Mouse (Mus musculus) MEL (cell line): Measurements from ENCODE around the gene Cfap77. TPM values are rescaled to one million over a fixed set of nuclear protein-coding genes. Genes with fewer than 3 reads are reported as not detected.

Experiments used
- DNase-seq: peaks from one replicate; pipeline ENCODE4 v3.0.0; 2011; ENCODE audit warnings: low read depth, low spot score
- H3K27ac ChIP-seq: 2 replicates; pipeline ENCODE4 v1.5.1; 2012; ENCODE audit warnings: low read depth, mild to moderate bottlenecking, control low read depth, low read length, moderate library complexity; ENCODE audit not compliant: control insufficient read depth
- H3K27me3 ChIP-seq, 2 experiments: fragments of 150-350 bp in 1 of 2; sonication (generic) in 1 of 2; 2 replicates each; pipeline ENCODE4 v1.6.1; 2012; ENCODE audit warnings: low read length in 2 of 2, mild to moderate bottlenecking in 2 of 2, improper control_type of control experiment in 1 of 2, moderate library complexity in 1 of 2; ENCODE audit not compliant: insufficient read depth in 2 of 2, control insufficient read depth in 1 of 2
- H3K36me3 ChIP-seq, 2 experiments: 2 replicates each; pipeline ENCODE4 v1.6.1; 2012 to 2014; ENCODE audit warnings: low read length in 2 of 2, improper control_type of control experiment in 1 of 2, inconsistent platforms in 1 of 2, mild to moderate bottlenecking in 1 of 2; ENCODE audit not compliant: insufficient read depth in 2 of 2, control insufficient read depth in 1 of 2
- H3K4me1 ChIP-seq, 2 experiments: fragments of 150-350 bp in 1 of 2; sonication (generic) in 1 of 2; 2 replicates each; pipeline ENCODE4 v1.6.1; 2012; ENCODE audit warnings: low read length in 2 of 2, improper control_type of control experiment in 1 of 2, mild to moderate bottlenecking in 1 of 2; ENCODE audit not compliant: insufficient read depth in 2 of 2, control insufficient read depth in 1 of 2
- H3K4me3 ChIP-seq, 2 experiments: fragments of 150-350 bp in 1 of 2; sonication (generic) in 1 of 2; 2 replicates each; pipeline ENCODE4 v1.5.1; 2012; ENCODE audit warnings: low read depth in 2 of 2, low read length in 2 of 2, mild to moderate bottlenecking in 2 of 2, moderate library complexity in 2 of 2, control low read depth in 1 of 2, improper control_type of control experiment in 1 of 2; ENCODE audit not compliant: control insufficient read depth in 1 of 2, insufficient read depth in 1 of 2
- H3K79me2 ChIP-seq: 2 replicates; pipeline ENCODE4 v1.6.1; 2012; ENCODE audit warnings: mild to moderate bottlenecking, low read length, moderate library complexity; ENCODE audit not compliant: control insufficient read depth, poor library complexity, insufficient read depth
- H3K9ac ChIP-seq: 2 replicates; pipeline ENCODE4 v1.6.1; 2012; ENCODE audit warnings: low read depth, mild to moderate bottlenecking, control low read depth, low read length, moderate library complexity; ENCODE audit not compliant: control insufficient read depth, poor library complexity, severe bottlenecking
- H3K9me3 ChIP-seq: fragments of 150-350 bp; sonication (generic); replicated peaks from 2 replicates; pipeline ENCODE4 v1.6.1; 2012; ENCODE audit warnings: mild to moderate bottlenecking, low read length, improper control_type of control experiment, moderate library complexity; ENCODE audit not compliant: insufficient read depth
- BHLHE40 ChIP-seq: IDR thresholded peaks from 2 replicates; pipeline ENCODE4 v1.6.1; 2012; ENCODE audit warnings: low read depth, mild to moderate bottlenecking, inconsistent platforms, low read length, improper control_type of control experiment, borderline replicate concordance
- CHD1 ChIP-seq: IDR thresholded peaks from 2 replicates; pipeline ENCODE4 v1.6.1; 2012; ENCODE audit warnings: low read depth, mild to moderate bottlenecking, inconsistent platforms, low read length, improper control_type of control experiment
- CTCF ChIP-seq, 3 experiments: IDR thresholded peaks in 2 of 3; conservative IDR thresholded peaks in 1 of 3; 2 replicates each; pipeline ENCODE4 v1.5.1; 2011 to 2012; ENCODE audit warnings: low read length in 3 of 3, low read depth in 2 of 3, mild to moderate bottlenecking in 2 of 3, improper control_type of control experiment in 1 of 3, inconsistent platforms in 1 of 3, mixed read lengths in 1 of 3, moderate library complexity in 1 of 3; ENCODE audit not compliant: control insufficient read depth in 1 of 3, insufficient read depth in 1 of 3, poor library complexity in 1 of 3, severe bottlenecking in 1 of 3
- E2F4 ChIP-seq: IDR thresholded peaks from 2 replicates; pipeline ENCODE4 v1.6.1; 2011; ENCODE audit warnings: low read depth, low read length, improper control_type of control experiment, borderline replicate concordance
- ELF1 ChIP-seq: IDR thresholded peaks from 2 replicates; pipeline ENCODE4 v1.6.1; 2014; ENCODE audit warnings: low read depth, mild to moderate bottlenecking, inconsistent platforms, low read length, improper control_type of control experiment, moderate library complexity
- EP300 ChIP-seq, 2 experiments: IDR thresholded peaks; 2 replicates each; pipeline ENCODE4 v1.6.1; 2011; ENCODE audit warnings: improper control_type of control experiment in 2 of 2, low read length in 2 of 2, low read depth in 1 of 2, mild to moderate bottlenecking in 1 of 2
- GABPA ChIP-seq: IDR thresholded peaks from 2 replicates; pipeline ENCODE4 v1.6.1; 2012; ENCODE audit warnings: low read depth, mild to moderate bottlenecking, inconsistent platforms, low read length, improper control_type of control experiment, moderate library complexity
- GATA1 ChIP-seq: IDR thresholded peaks from 2 replicates; pipeline ENCODE4 v1.6.1; 2011; ENCODE audit warnings: low read depth, low read length, improper control_type of control experiment
- JUND ChIP-seq: IDR thresholded peaks from 2 replicates; pipeline ENCODE4 v1.6.1; 2011; ENCODE audit warnings: low read depth, mild to moderate bottlenecking, improper control_type of control experiment, low read length
- KAT2A ChIP-seq: conservative IDR thresholded peaks from 2 replicates; pipeline ENCODE4 v1.6.1; 2012; ENCODE audit warnings: low read depth, low read length, improper control_type of control experiment, inconsistent platforms
- MAFK ChIP-seq: IDR thresholded peaks from 2 replicates; pipeline ENCODE4 v1.6.1; 2011; ENCODE audit warnings: low read depth, mild to moderate bottlenecking, low read length, improper control_type of control experiment, borderline replicate concordance
- MAX ChIP-seq: IDR thresholded peaks from 2 replicates; pipeline ENCODE4 v1.6.1; 2011; ENCODE audit warnings: low read length, improper control_type of control experiment
- MAZ ChIP-seq: IDR thresholded peaks from 2 replicates; pipeline ENCODE4 v1.6.1; 2012; ENCODE audit warnings: low read depth, mild to moderate bottlenecking, inconsistent platforms, low read length, improper control_type of control experiment
- MEF2A ChIP-seq: IDR thresholded peaks from 2 replicates; pipeline ENCODE4 v1.6.1; 2014; ENCODE audit warnings: low read depth, mild to moderate bottlenecking, inconsistent platforms, low read length, improper control_type of control experiment; ENCODE audit not compliant: poor library complexity, insufficient replicate concordance, severe bottlenecking; ENCODE audit errors: extremely low read depth
- MYB ChIP-seq: IDR thresholded peaks from 2 replicates; pipeline ENCODE4 v1.6.1; 2011; ENCODE audit warnings: mild to moderate bottlenecking, low read depth, low read length, improper control_type of control experiment
- MYC ChIP-seq: IDR thresholded peaks from 2 replicates; pipeline ENCODE4 v1.6.1; 2011; ENCODE audit warnings: low read depth, mild to moderate bottlenecking, low read length, improper control_type of control experiment, moderate library complexity
- POLR2A ChIP-seq, 2 experiments: IDR thresholded peaks; 2 replicates each; pipeline ENCODE4 v1.6.1; 2011 to 2012; ENCODE audit warnings: low read length in 2 of 2, mild to moderate bottlenecking in 2 of 2, control low read depth in 1 of 2, improper control_type of control experiment in 1 of 2, low read depth in 1 of 2, moderate library complexity in 1 of 2; ENCODE audit not compliant: control insufficient read depth in 1 of 2, insufficient read depth in 1 of 2, poor library complexity in 1 of 2
- POLR2AphosphoS2 ChIP-seq: IDR thresholded peaks from 2 replicates; pipeline ENCODE4 v1.6.1; 2011; ENCODE audit warnings: low read length, improper control_type of control experiment
- POLR2AphosphoS5 ChIP-seq: IDR thresholded peaks from 2 replicates; pipeline ENCODE4 v1.6.1; 2012; ENCODE audit warnings: low read depth, borderline replicate concordance, mild to moderate bottlenecking, inconsistent platforms, low read length, moderate library complexity, mixed read lengths
- RCOR1 ChIP-seq: IDR thresholded peaks from 2 replicates; pipeline ENCODE4 v1.6.1; 2012; ENCODE audit warnings: low read depth, mild to moderate bottlenecking, inconsistent platforms, low read length, improper control_type of control experiment
- SIN3A ChIP-seq: IDR thresholded peaks from 2 replicates; pipeline ENCODE4 v1.6.1; 2012; ENCODE audit warnings: low read length, improper control_type of control experiment, inconsistent platforms
- SMC3 ChIP-seq: IDR thresholded peaks from 2 replicates; pipeline ENCODE4 v1.6.1; 2011; ENCODE audit warnings: low read depth, low read length, improper control_type of control experiment
- TAL1 ChIP-seq: IDR thresholded peaks from 2 replicates; pipeline ENCODE4 v1.6.1; 2012; ENCODE audit warnings: mild to moderate bottlenecking, inconsistent platforms, low read length, moderate library complexity, mixed read lengths
- TBP ChIP-seq: IDR thresholded peaks from 2 replicates; pipeline ENCODE4 v1.8.0; 2011; ENCODE audit warnings: low read depth, low read length, improper control_type of control experiment
- USF2 ChIP-seq, 2 experiments: IDR thresholded peaks; 2 replicates each; pipeline ENCODE4 v1.6.1; 2011 to 2012; ENCODE audit warnings: improper control_type of control experiment in 2 of 2, low read length in 2 of 2, borderline replicate concordance in 1 of 2, inconsistent platforms in 1 of 2, low read depth in 1 of 2, mild to moderate bottlenecking in 1 of 2; ENCODE audit not compliant: insufficient read depth in 1 of 2
- polyA plus RNA-seq, 2 experiments: library from polyadenylated mRNA; stranded (reverse) in 1 of 2; unstranded in 1 of 2; fragments of >175 nt in 1 of 2; fragments of >200 nt in 1 of 2; gene quantifications; 2 replicates each; pipeline versions ENCODE4 v1.2.1 to v1.2.4; 2012; ENCODE audit warnings: low replicate concordance in 2 of 2, low read depth in 1 of 2; ENCODE audit not compliant: insufficient read length in 2 of 2, insufficient read depth in 1 of 2, missing spikeins in 1 of 2
- total RNA-seq: library from RNA; depleted of rRNA; stranded (reverse); fragments of 300-350 nt; gene quantifications from 2 replicates; pipeline ENCODE4 v1.2.3, GENCODE M21; 2012

The Cfap77 gene
- total and polyA plus RNA-seq, 3 experiments = 1.1 to 2.4 TPM; not detected in 1

- Histone ChIP-seq H3K36me3 (peaks cover 0 to 6% of the 10 kb centered on the region in 2 experiments; a peak in 2 of 4 replicates), H3K27ac (no peak overlapping the region), H3K4me1 (no peaks in the 10 kb centered on the region), H3K4me3 (no peak overlapping the region), H3K9ac (no peak overlapping the region), H3K79me2 (no peaks in the 10 kb centered on the region), H3K9me3 (no peaks in the 10 kb centered on the region), H3K27me3 (no peaks in the 10 kb centered on the region)
- DNase-seq = no peak
- no peak for TF ChIP-seq MAFK
- TF ChIP-seq CTCF (IDR thresholded peaks at IDR 0.05 in 2 of 3, conservative IDR thresholded peaks at IDR 0.05 in 1 of 3; ENCODE audit: control insufficient read depth in 1 of 3, insufficient read depth in 1 of 3, low read depth in 2 of 3, low read length in 3 of 3, poor library complexity in 1 of 3, severe bottlenecking in 1 of 3) = no peak
- no peak for TF ChIP-seq MYC
Observed at GRCm38 (mm10) chr2:29086026-29086425, 31.2 kb upstream of the Cfap77 start.

GRCm38 (mm10) chr2:29081965-29082364 lies 27.1 kb upstream of the Cfap77 start:
- Histone ChIP-seq H3K4me1 (no peaks in the 10 kb centered on the region), H3K4me3 (no peak overlapping the region)

GRCm38 (mm10) chr2:29076226-29076625 lies 21.4 kb upstream of the Cfap77 start:
- no peak for TF ChIP-seq POLR2A (IDR thresholded peaks at IDR 0.05; ENCODE audit: control insufficient read depth in 1 of 2, insufficient read depth in 1 of 2, low read depth in 1 of 2, low read length in 2 of 2, poor library complexity in 1 of 2)
- TF ChIP-seq ELF1 = no peak
- no peak for TF ChIP-seq EP300 (IDR thresholded peaks at IDR 0.05; ENCODE audit: low read depth in 1 of 2, low read length in 2 of 2)
- TF ChIP-seq GABPA = no peak
- TF ChIP-seq CHD1 = no peak
- no peak for TF ChIP-seq GATA1
- no peak for TF ChIP-seq POLR2AphosphoS2
- TF ChIP-seq MYB = no peak
- no peak for TF ChIP-seq SMC3
- no peak for TF ChIP-seq SIN3A
- no peak for TF ChIP-seq MEF2A
- TF ChIP-seq RCOR1 = no peak
- TF ChIP-seq MYC = no peak
- TF ChIP-seq MAZ = no peak
- H3K4me1 ChIP-seq = no peaks in the 10 kb centered on the region
- H3K36me3 ChIP-seq = peaks cover 0 to 10% of the 10 kb centered on the region in 2 experiments; a peak in 2 of 4 replicates
- H3K79me2 ChIP-seq = no peaks in the 10 kb centered on the region
- H3K9me3 ChIP-seq = no peaks in the 10 kb centered on the region
- H3K9ac ChIP-seq = no peak overlapping the region
- DNase-seq = no peak
- no peak overlapping the region for H3K4me3 ChIP-seq
- no peaks in the 10 kb centered on the region for H3K27me3 ChIP-seq
- H3K27ac ChIP-seq = no peak overlapping the region

More at GRCm38 (mm10) chr2:29081965-29082364, 27.1 kb upstream of the Cfap77 start:
- Histone ChIP-seq H3K79me2 (no peaks in the 10 kb centered on the region), H3K27me3 (no peaks in the 10 kb centered on the region), H3K9me3 (no peaks in the 10 kb centered on the region), H3K36me3 (peaks cover 0 to 15% of the 10 kb centered on the region in 2 experiments; a peak in 2 of 4 replicates), H3K27ac (no peak overlapping the region), H3K9ac (no peak overlapping the region)
- DNase-seq = no peak
- TF ChIP-seq POLR2AphosphoS5 = no peak
- no peak for TF ChIP-seq MAX
- TF ChIP-seq ELF1 = no peak
- no peak for TF ChIP-seq SMC3
- TF ChIP-seq JUND = no peak
- no peak for TF ChIP-seq CHD1
- TF ChIP-seq TAL1 = no peak
- TF ChIP-seq POLR2AphosphoS2 = no peak
- TF ChIP-seq GABPA = no peak
- no peak for TF ChIP-seq BHLHE40
- no peak for TF ChIP-seq E2F4
- no peak for TF ChIP-seq USF2 (IDR thresholded peaks at IDR 0.05; ENCODE audit: borderline replicate concordance in 1 of 2, insufficient read depth in 1 of 2, low read depth in 1 of 2, low read length in 2 of 2)
- TF ChIP-seq KAT2A = no peak
- TF ChIP-seq TBP = no peak
